Mouse (Mus musculus) small intestine, adult 2 months (tissue): Measurements from ENCODE around the gene D930048N14Rik. TPM values are rescaled to one million over a fixed set of nuclear protein-coding genes. Genes with fewer than 3 reads are reported as not detected.

Source experiments
- H3K27ac ChIP-seq: fragments of 200-500 bp; 2 replicates; pipeline ENCODE4 v1.5.1; 2012; ENCODE audit warnings: low read depth, low read length, control low read depth, inconsistent platforms; ENCODE audit not compliant: insufficient read depth
- H3K27me3 ChIP-seq: fragments of 200-500 bp; 2 replicates; pipeline ENCODE4 v1.6.1; 2012; ENCODE audit warnings: mild to moderate bottlenecking, moderate library complexity, low read length, inconsistent platforms; ENCODE audit not compliant: control insufficient read depth, insufficient read depth
- H3K36me3 ChIP-seq: fragments of 200-500 bp; 2 replicates; pipeline ENCODE4 v1.6.1; 2012; ENCODE audit warnings: mild to moderate bottlenecking, low read length, control low read depth, inconsistent platforms; ENCODE audit not compliant: control insufficient read depth, insufficient read depth
- H3K4me1 ChIP-seq: fragments of 200-500 bp; 2 replicates; pipeline ENCODE4 v1.6.1; 2012; ENCODE audit warnings: low read length, inconsistent platforms, mixed read lengths; ENCODE audit not compliant: control insufficient read depth, insufficient read depth, insufficient read length
- H3K4me3 ChIP-seq: fragments of 200-500 bp; 2 replicates; pipeline ENCODE4 v1.5.1; 2012; ENCODE audit warnings: low read depth, mild to moderate bottlenecking, control low read depth, inconsistent platforms, low read length, moderate library complexity
- CTCF ChIP-seq: fragments of 200-500 bp; IDR thresholded peaks from 2 replicates; pipeline ENCODE4 v1.5.1; 2012; ENCODE audit warnings: low read depth, mild to moderate bottlenecking, control low read depth, inconsistent platforms, low read length, moderate library complexity, mixed read lengths; ENCODE audit not compliant: insufficient replicate concordance, insufficient read length; ENCODE audit errors: extremely low read depth
- POLR2A ChIP-seq: fragments of 200-500 bp; IDR thresholded peaks from 2 replicates; pipeline ENCODE4 v1.6.1; 2012; ENCODE audit warnings: low read depth, mild to moderate bottlenecking, control low read depth, inconsistent platforms, low read length, moderate library complexity
- WGBS: fragments of 180-500 bp; shearing (Covaris S2); methylation state at CpG from one replicate; pipeline ENCODE4 v1.1.7; 2018; 5-methylcytosine and 5-hydroxymethylcytosine counted together
- polyA plus RNA-seq: library from polyadenylated mRNA; depleted of rRNA; stranded (reverse); fragments of >200 nt; gene quantifications from 2 replicates; pipeline ENCODE4 v1.2.3, GENCODE M21; 2012

Gene D930048N14Rik
- polyA plus RNA-seq, 1 experiment: 2.4 TPM

- H3K4me3 ChIP-seq: 0 out of 2 replicates have a peak overlapping the region, but pooled peaks have one; percentile 42
- H3K27me3 ChIP-seq: no peaks in the 10 kb centered on the region
- WGBS: 57% methylated on average over 5 of the region's 5 CpGs
- H3K4me1 ChIP-seq: peaks cover 20% of the 10 kb centered on the region
- TF ChIP-seq POLR2A (no peak), CTCF (no peak)
- H3K36me3 ChIP-seq: no peaks in the 10 kb centered on the region
- 0 out of 2 replicates have a peak overlapping the region, but pooled peaks have one; percentile 54 for H3K27ac ChIP-seq
These were observed 12.3 kb upstream of the D930048N14Rik start for GRCm38 (mm10) chr11:51638497-51638896.

GRCm38 (mm10) chr11:51640748-51641147 lies 10.0 kb upstream of the D930048N14Rik start:
- H3K27ac ChIP-seq: no peak overlapping the region
- peaks cover 2% of the 10 kb centered on the region; the same call in 1 of the 2 replicates for H3K36me3 ChIP-seq
- TF ChIP-seq POLR2A (no peak), CTCF (no peak)
- H3K4me3 ChIP-seq: no peak overlapping the region
- peaks cover 23% of the 10 kb centered on the region for H3K4me1 ChIP-seq
- 31% methylated on average over 7 of the region's 7 CpGs for WGBS
- no peaks in the 10 kb centered on the region for H3K27me3 ChIP-seq

GRCm38 (mm10) chr11:51643202-51643601 lies 7.6 kb upstream of the D930048N14Rik start:
- Histone ChIP-seq H3K36me3 (peaks cover 2% of the 10 kb centered on the region; the same call in 1 of the 2 replicates), H3K27ac (no peak overlapping the region), H3K27me3 (no peaks in the 10 kb centered on the region), H3K4me1 (peaks cover 28% of the 10 kb centered on the region), H3K4me3 (no peak overlapping the region)
- TF ChIP-seq CTCF (no peak), POLR2A (no peak)
- WGBS: 62% methylated on average over 9 of the region's 9 CpGs

GRCm38 (mm10) chr11:51643761-51644160 lies 7.0 kb upstream of the D930048N14Rik start:
- no peak for TF ChIP-seq POLR2A
- TF ChIP-seq CTCF: no peak
- Histone ChIP-seq H3K4me3 (no peak overlapping the region), H3K27ac (0 out of 2 replicates have a peak overlapping the region, but pooled peaks have one; percentile 10), H3K27me3 (no peaks in the 10 kb centered on the region), H3K36me3 (peaks cover 2% of the 10 kb centered on the region; the same call in 1 of the 2 replicates), H3K4me1 (peaks cover 27% of the 10 kb centered on the region)
- WGBS: 59% methylated on average over 15 of the region's 15 CpGs

- WGBS: 83% methylated on average over 16 of the region's 16 CpGs
- peaks cover 27% of the 10 kb centered on the region for H3K4me1 ChIP-seq
- H3K27me3 ChIP-seq: no peaks in the 10 kb centered on the region
- TF ChIP-seq CTCF (no peak), POLR2A (no peak)
- H3K4me3 ChIP-seq: no peak overlapping the region
- H3K27ac ChIP-seq: 0 out of 2 replicates have a peak overlapping the region, but pooled peaks have one; percentile 10
- H3K36me3 ChIP-seq: peaks cover 2% of the 10 kb centered on the region; the same call in 1 of the 2 replicates
These were observed 6.5 kb upstream of the D930048N14Rik start for GRCm38 (mm10) chr11:51644217-51644616.

- Histone ChIP-seq H3K4me1 (peaks cover 30% of the 10 kb centered on the region), H3K4me3 (no peak overlapping the region), H3K36me3 (peaks cover 2% of the 10 kb centered on the region; the same call in 1 of the 2 replicates), H3K27ac (no peak overlapping the region), H3K27me3 (no peaks in the 10 kb centered on the region)
- no peak for TF ChIP-seq CTCF
- TF ChIP-seq POLR2A: no peak
- WGBS: 87% methylated on average over 13 of the region's 13 CpGs
These were observed 5.5 kb upstream of the D930048N14Rik start for GRCm38 (mm10) chr11:51645293-51645692.

GRCm38 (mm10) chr11:51646245-51646644 lies 4.5 kb upstream of the D930048N14Rik start:
- TF ChIP-seq POLR2A (no peak), CTCF (no peak)
- Histone ChIP-seq H3K4me1 (peaks cover 23% of the 10 kb centered on the region), H3K4me3 (no peak overlapping the region), H3K27ac (0 out of 2 replicates have a peak overlapping the region, but pooled peaks have one; percentile 8), H3K27me3 (no peaks in the 10 kb centered on the region), H3K36me3 (peaks cover 2% of the 10 kb centered on the region; the same call in 1 of the 2 replicates)
- 89% methylated on average over 7 of the region's 7 CpGs for WGBS
